Mouse (Mus musculus) liver, embryonic 16.5 days (tissue): ENCODE data around the gene Tmem135. TPM values are rescaled to one million over a fixed set of nuclear protein-coding genes. Genes with fewer than 3 reads are reported as not detected.
"Not testable (repeated sequence)": the region's sequence is repeated elsewhere in the genome, so short reads cannot be mapped to it uniquely, and the experiment has no call there.

ENCODE experiments used
- ATAC-seq: fragments of 200-750 bp; cut with Nextera tagmentation; 2 replicates; pipeline ENCODE4 v1.8.0; 2017; ENCODE audit warnings: low read depth, mild to moderate bottlenecking, moderate number of reproducible peaks, moderate library complexity
- H3K27ac ChIP-seq: fragments of 300-500 bp; sonication (generic); 2 replicates; pipeline ENCODE4 v1.5.1; 2014; ENCODE audit warnings: mild to moderate bottlenecking, low read length
- H3K27me3 ChIP-seq: fragments of 300-500 bp; sonication (generic); 2 replicates; pipeline ENCODE4 v1.6.1; 2014; ENCODE audit warnings: low read depth, low read length, mixed read lengths; ENCODE audit not compliant: control insufficient read depth, insufficient read depth
- H3K36me3 ChIP-seq: fragments of 300-500 bp; sonication (generic); 2 replicates; pipeline ENCODE4 v1.6.1; 2014; ENCODE audit warnings: mild to moderate bottlenecking; ENCODE audit not compliant: control insufficient read depth, insufficient read depth
- H3K4me1 ChIP-seq: fragments of 300-500 bp; sonication (generic); 2 replicates; pipeline ENCODE4 v1.6.1; 2014; ENCODE audit warnings: low read depth, low read length, mixed read lengths; ENCODE audit not compliant: control insufficient read depth
- H3K4me2 ChIP-seq: fragments of 300-500 bp; sonication (generic); 2 replicates; pipeline ENCODE4 v1.6.1; 2014; ENCODE audit warnings: low read depth, low read length, mixed read lengths
- H3K4me3 ChIP-seq: fragments of 300-500 bp; sonication (generic); 2 replicates; pipeline ENCODE4 v1.5.1; 2014; ENCODE audit warnings: low read depth, mild to moderate bottlenecking, low read length
- H3K9ac ChIP-seq: fragments of 300-500 bp; sonication (generic); 2 replicates; pipeline ENCODE4 v1.6.1; 2014; ENCODE audit warnings: low read depth, low read length
- H3K9me3 ChIP-seq: fragments of 300-500 bp; sonication (generic); replicated peaks from 2 replicates; pipeline ENCODE4 v1.6.1; 2016; ENCODE audit warnings: low read length; ENCODE audit not compliant: control insufficient read depth
- WGBS: fragments of 180-500 bp; shearing (Covaris S2); extraction: QIAGEN DNeasy Blood & Tissue Kit; methylation state at CpG from one replicate; pipeline ENCODE4 v1.1.7; 2014; ENCODE audit not compliant: insufficient replicate concordance; 5-methylcytosine and 5-hydroxymethylcytosine counted together
- polyA plus RNA-seq: library from polyadenylated mRNA; unstranded; fragments of >200 nt; fragmentation: Nextera tagmentation; extraction: Ambion mirVana; gene quantifications from 2 replicates; pipeline ENCODE4 v1.2.1, GENCODE M21; 2015

The Tmem135 gene
- polyA plus RNA-seq, 1 experiment from 2014 or later: 18.6 TPM

- no peaks in the 10 kb centered on the region for H3K36me3 ChIP-seq
- no peak for ATAC-seq
- 52% methylated on average over 11 of the region's 11 CpGs for WGBS
Observed at GRCm38 (mm10) chr7:89308238-89308637, 95.8 kb downstream of the Tmem135 start.

GRCm38 (mm10) chr7:89306831-89307230 is 97.2 kb downstream of the Tmem135 start:
- H3K9me3 ChIP-seq: no peaks in the 10 kb centered on the region
- ATAC-seq: no peak
- no peaks in the 10 kb centered on the region for H3K36me3 ChIP-seq
- 82% methylated on average over 6 of the region's 6 CpGs for WGBS
- H3K4me2 ChIP-seq: no peak overlapping the region
- H3K4me3 ChIP-seq: no peak overlapping the region
- peaks cover 4% of the 10 kb centered on the region for H3K4me1 ChIP-seq
- no peak overlapping the region for H3K27ac ChIP-seq
- H3K9ac ChIP-seq: no peak overlapping the region
- no peaks in the 10 kb centered on the region for H3K27me3 ChIP-seq

More at GRCm38 (mm10) chr7:89308238-89308637, 95.8 kb downstream of the Tmem135 start:
- Histone ChIP-seq H3K9ac (no peak overlapping the region), H3K4me1 (peaks cover 4% of the 10 kb centered on the region), H3K27me3 (no peaks in the 10 kb centered on the region), H3K4me3 (no peak overlapping the region), H3K4me2 (no peak overlapping the region), H3K9me3 (no peaks in the 10 kb centered on the region), H3K27ac (no peak overlapping the region)

- 68% methylated on average over 3 of the region's 3 CpGs for WGBS
- no peak overlapping the region for H3K4me2 ChIP-seq
- no peak for ATAC-seq
- H3K4me1 ChIP-seq: peaks cover 4% of the 10 kb centered on the region
- no peak overlapping the region for H3K9ac ChIP-seq
- H3K27me3 ChIP-seq: no peaks in the 10 kb centered on the region
- H3K9me3 ChIP-seq: no peaks in the 10 kb centered on the region
- no peak overlapping the region for H3K27ac ChIP-seq
- H3K4me3 ChIP-seq: no peak overlapping the region
- H3K36me3 ChIP-seq: no peaks in the 10 kb centered on the region
Observed at GRCm38 (mm10) chr7:89304958-89305357, 99.1 kb downstream of the Tmem135 start.

GRCm38 (mm10) chr7:89303765-89304164 is 100.3 kb downstream of the Tmem135 start:
- Histone ChIP-seq H3K9me3 (no peaks in the 10 kb centered on the region), H3K27me3 (no peaks in the 10 kb centered on the region), H3K4me2 (no peak overlapping the region), H3K27ac (no peak overlapping the region), H3K4me3 (no peak overlapping the region), H3K4me1 (peaks cover 3% of the 10 kb centered on the region), H3K36me3 (no peaks in the 10 kb centered on the region), H3K9ac (no peak overlapping the region)
- ATAC-seq: no peak
- 85% methylated on average over 1 of the region's 1 CpGs for WGBS

- Histone ChIP-seq H3K4me3 (no peak overlapping the region), H3K27me3 (no peaks in the 10 kb centered on the region), H3K9me3 (no peaks in the 10 kb centered on the region), H3K9ac (no peak overlapping the region), H3K27ac (no peak overlapping the region), H3K36me3 (no peaks in the 10 kb centered on the region), H3K4me1 (no peaks in the 10 kb centered on the region), H3K4me2 (no peak overlapping the region)
- 59% methylated on average over 1 of the region's 1 CpGs for WGBS
- ATAC-seq: no peak
Observed at GRCm38 (mm10) chr7:89298911-89299458, 105.0 kb downstream of the Tmem135 start.

GRCm38 (mm10) chr7:89296941-89297340 is 107.1 kb downstream of the Tmem135 start:
- Histone ChIP-seq H3K4me3 (no peak overlapping the region), H3K27ac (no peak overlapping the region), H3K4me2 (no peak overlapping the region), H3K36me3 (no peaks in the 10 kb centered on the region), H3K9ac (no peak overlapping the region), H3K4me1 (no peaks in the 10 kb centered on the region), H3K9me3 (no peaks in the 10 kb centered on the region), H3K27me3 (no peaks in the 10 kb centered on the region)
- 55% methylated on average over 1 of the region's 1 CpGs for WGBS
- no peak for ATAC-seq

DNA sequence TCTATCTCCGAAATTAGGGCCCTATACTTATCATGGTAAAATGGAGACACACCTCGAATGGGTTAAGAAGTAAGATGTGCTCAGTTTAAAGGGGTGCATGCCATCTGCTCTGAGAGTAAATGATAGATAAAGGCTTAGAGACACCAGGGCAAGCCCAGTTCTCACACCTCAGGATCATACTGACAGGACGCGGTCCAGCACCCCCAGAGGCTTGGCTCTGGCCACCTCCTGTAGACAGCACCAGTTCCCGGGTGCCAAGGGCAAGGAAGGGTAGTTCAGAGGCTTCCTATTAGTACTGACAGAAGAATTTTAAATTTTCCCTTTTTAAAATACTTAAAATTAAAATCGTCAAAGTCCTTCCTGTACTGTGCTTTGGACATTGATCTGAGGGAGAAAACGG is 121.4 kb downstream of the Tmem135 start:
- no peaks in the 10 kb centered on the region for H3K27me3 ChIP-seq
- 69% methylated on average over 7 of the region's 7 CpGs for WGBS
- no peaks in the 10 kb centered on the region for H3K9me3 ChIP-seq
- ATAC-seq: no peak
- no peak overlapping the region for H3K27ac ChIP-seq
- H3K36me3 ChIP-seq: no peaks in the 10 kb centered on the region; the same call in none of the 2 replicates
- no peak overlapping the region for H3K4me3 ChIP-seq
- H3K9ac ChIP-seq: no peak overlapping the region
- H3K4me2 ChIP-seq: no peak overlapping the region
- no peaks in the 10 kb centered on the region for H3K4me1 ChIP-seq

DNA sequence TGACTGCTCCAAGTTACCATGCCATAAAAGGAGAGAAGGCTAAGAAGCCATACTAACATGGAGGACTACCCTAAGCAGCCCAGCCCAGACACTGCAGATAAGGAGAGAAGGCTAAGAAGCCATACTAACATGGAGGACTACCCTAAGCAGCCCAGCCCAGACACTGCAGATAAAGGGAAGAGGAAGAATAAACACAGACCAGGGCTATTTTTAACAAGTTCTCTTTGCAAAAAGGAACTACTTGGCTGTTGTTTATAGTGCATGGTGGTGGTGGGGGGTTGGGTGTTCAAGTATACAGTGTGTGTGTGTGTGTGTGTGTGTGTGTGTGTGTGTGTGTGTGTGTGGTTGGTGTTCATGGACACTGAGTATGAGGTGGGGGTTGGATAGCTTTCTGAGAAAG is 133.6 kb downstream of the Tmem135 start:
- H3K36me3 ChIP-seq, H3K9me3 ChIP-seq, H3K4me2 ChIP-seq, H3K4me3 ChIP-seq, H3K4me1 ChIP-seq, H3K27ac ChIP-seq, H3K9ac ChIP-seq, H3K27me3 ChIP-seq: not testable (repeated sequence)
- peak; percentile 47 for ATAC-seq

GRCm38 (mm10) chr7:89269826-89270225 is 134.2 kb downstream of the Tmem135 start:
- 63% methylated on average over 6 of the region's 6 CpGs for WGBS
- Histone ChIP-seq H3K9ac (no peak overlapping the region), H3K27ac (no peak overlapping the region), H3K27me3 (no peaks in the 10 kb centered on the region), H3K4me1 (no peaks in the 10 kb centered on the region; the same call in 1 of the 2 replicates), H3K36me3 (no peaks in the 10 kb centered on the region), H3K4me2 (no peak overlapping the region), H3K4me3 (no peak overlapping the region), H3K9me3 (no peaks in the 10 kb centered on the region)
- ATAC-seq: no peak
